Mouse (Mus musculus): ENCODE measurements around the gene Aifm1.

Aifm1 gene

GRCm38 (mm10) chrX:48513166-48513807, at the start of gene Aifm1:
Gene Aifm1 (minus strand): TSS chrX:48513563.
- peak; percentile 92 for DNase-seq

- DNase-seq, result peak; percentile 77
These were observed 18.8 kb upstream of the Aifm1 start for GRCm38 (mm10) chrX:48532175-48532574.

GRCm38 (mm10) chrX:48526435-48526834, 13.1 kb upstream of the Aifm1 start:
- DNase-seq, result no peak

- DNase-seq, result peak; percentile 55
These were observed 12.5 kb upstream of the Aifm1 start for GRCm38 (mm10) chrX:48525866-48526265.

- DNase-seq, result no peak
These were observed 12.0 kb upstream of the Aifm1 start for GRCm38 (mm10) chrX:48525332-48525731.

- no peak for DNase-seq
These were observed 10.1 kb upstream of the Aifm1 start for GRCm38 (mm10) chrX:48523512-48523911.

GRCm38 (mm10) chrX:48521651-48522050, 8.3 kb upstream of the Aifm1 start:
- DNase-seq, result no peak

GRCm38 (mm10) chrX:48519549-48520085, 6.3 kb upstream of the Aifm1 start:
- no peak for DNase-seq

- peak; percentile 65 for DNase-seq
These were observed 5.6 kb upstream of the Aifm1 start, which contains the start of gene Rab33a for GRCm38 (mm10) chrX:48518808-48519548. Gene Rab33a (plus strand): TSS chrX:48519285.

GRCm38 (mm10) chrX:48518211-48518807, 4.9 kb upstream of the Aifm1 start:
- DNase-seq, result peak; percentile 49

GRCm38 (mm10) chrX:48513824-48514223, 461 bp upstream of the Aifm1 start:
- DNase-seq, result no peak

GRCm38 (mm10) chrX:48493763-48494162, 19.6 kb downstream of the Aifm1 start:
- no peak for DNase-seq

GRCm38 (mm10) chrX:48481687-48482086, 31.7 kb downstream of the Aifm1 start:
- no peak for DNase-seq

GRCm38 (mm10) chrX:48481095-48481494, 32.3 kb downstream of the Aifm1 start:
- no peak for DNase-seq

GRCm38 (mm10) chrX:48467355-48467946, 45.9 kb downstream of the Aifm1 start:
- DNase-seq, result no peak

- no peak for DNase-seq
These were observed 47.2 kb downstream of the Aifm1 start for GRCm38 (mm10) chrX:48466174-48466573.

- no peak for DNase-seq
These were observed 48.9 kb downstream of the Aifm1 start for GRCm38 (mm10) chrX:48464436-48464835.

- DNase-seq, result no peak
These were observed 49.7 kb downstream of the Aifm1 start for GRCm38 (mm10) chrX:48463636-48464035.

- peak; percentile 16 for DNase-seq
These were observed 50.4 kb downstream of the Aifm1 start, which contains the start of gene Elf4 for GRCm38 (mm10) chrX:48462754-48463507. Gene Elf4 (minus strand): TSS chrX:48463132.

- no peak for DNase-seq
These were observed 51.1 kb downstream of the Aifm1 start for GRCm38 (mm10) chrX:48462297-48462696.

GRCm38 (mm10) chrX:48461006-48461405, 52.4 kb downstream of the Aifm1 start:
- no peak for DNase-seq

- no peak for DNase-seq
These were observed 52.9 kb downstream of the Aifm1 start for GRCm38 (mm10) chrX:48460496-48460895.

Measured in cerebellum, adult 9-10 months (tissue).